Mouse (Mus musculus) gastrocnemius, adult 8-10 months (tissue): ENCODE data around the gene Gpr107. TPM values are rescaled to one million over a fixed set of nuclear protein-coding genes. Genes with fewer than 3 reads are reported as not detected.
A peak's percentile ranks its signal among the peaks of the same experiment; 100 is the strongest.

Experiments used
- DNase-seq, 2 experiments: peaks; one replicate each; pipeline ENCODE4 v3.0.0; 2022; ENCODE audit warnings: low spot score in 2 of 2
- total RNA-seq, 4 experiments: library from RNA; stranded (reverse); gene quantifications; 2 replicates each; pipeline ENCODE4 v1.2.4; 2022

Gene Gpr107
- total RNA-seq = 10 to 100 TPM; 23.1 to 26.2 (median 24.2) TPM

- DNase-seq = peak; percentile 53 to 66
Measured at GRCm38 (mm10) chr2:31151892-31152812, at the start of gene Gpr107. Gene Gpr107 (plus strand): TSS chr2:31152316.

GRCm38 (mm10) chr2:31103321-31103720 lies 48.8 kb upstream of the Gpr107 start:
- no peak for DNase-seq

- DNase-seq = no peak
Measured at GRCm38 (mm10) chr2:31105279-31105678, 46.8 kb upstream of the Gpr107 start.

- DNase-seq = no peak
Measured at GRCm38 (mm10) chr2:31106004-31106403, 46.1 kb upstream of the Gpr107 start.

- peak in 1 of 2 experiments; percentile 44 for DNase-seq
Measured at GRCm38 (mm10) chr2:31106621-31107320, 45.3 kb upstream of the Gpr107 start.

- no peak for DNase-seq
Measured at GRCm38 (mm10) chr2:31108186-31108585, 43.9 kb upstream of the Gpr107 start.

GRCm38 (mm10) chr2:31109960-31110548 lies 42.1 kb upstream of the Gpr107 start:
- no peak for DNase-seq

GRCm38 (mm10) chr2:31111685-31112084 lies 40.4 kb upstream of the Gpr107 start:
- no peak for DNase-seq

- DNase-seq = no peak
Measured at GRCm38 (mm10) chr2:31114205-31114604, 37.9 kb upstream of the Gpr107 start.

GRCm38 (mm10) chr2:31115091-31115942 lies 36.8 kb upstream of the Gpr107 start:
- no peak for DNase-seq

- no peak for DNase-seq
Measured at GRCm38 (mm10) chr2:31115943-31116731, 36.0 kb upstream of the Gpr107 start.

- no peak for DNase-seq
Measured at GRCm38 (mm10) chr2:31118211-31118610, 33.9 kb upstream of the Gpr107 start.

- DNase-seq = no peak
Measured at GRCm38 (mm10) chr2:31118639-31119380, 33.3 kb upstream of the Gpr107 start.

GRCm38 (mm10) chr2:31119795-31120194 lies 32.3 kb upstream of the Gpr107 start:
- no peak for DNase-seq

GRCm38 (mm10) chr2:31121131-31121693 lies 30.9 kb upstream of the Gpr107 start:
- DNase-seq = no peak

- no peak for DNase-seq
Measured at GRCm38 (mm10) chr2:31122806-31123205, 29.3 kb upstream of the Gpr107 start.

- DNase-seq = no peak
Measured at GRCm38 (mm10) chr2:31123493-31123892, 28.6 kb upstream of the Gpr107 start.

GRCm38 (mm10) chr2:31124694-31125093 lies 27.4 kb upstream of the Gpr107 start:
- no peak for DNase-seq

GRCm38 (mm10) chr2:31125156-31125555 lies 27.0 kb upstream of the Gpr107 start:
- DNase-seq = no peak
